Mouse (Mus musculus) kidney, postnatal 0 days (tissue): ENCODE data around the gene Cnep1r1. TPM values are rescaled to one million over a fixed set of nuclear protein-coding genes. Genes with fewer than 3 reads are reported as not detected.

Experiments used
- ATAC-seq: fragments of 200-750 bp; cut with Nextera tagmentation; replicated peaks from 2 replicates; pipeline ENCODE4 v1.8.0; 2017; ENCODE audit warnings: low read depth, moderate number of reproducible peaks, moderate TSS enrichment, moderate library complexity; ENCODE audit not compliant: low FRiP score
- DNase-seq: peaks from one replicate; pipeline ENCODE4 v3.0.0-alpha.2; 2016; ENCODE audit warnings: low spot score
- H3K27ac ChIP-seq: fragments of 300-500 bp; sonication (generic); 2 replicates; pipeline ENCODE4 v1.5.1; 2014; ENCODE audit warnings: mild to moderate bottlenecking
- H3K27me3 ChIP-seq: fragments of 300-500 bp; sonication (generic); 2 replicates; pipeline ENCODE4 v1.6.1; 2014; ENCODE audit warnings: low read length, mixed read lengths; ENCODE audit not compliant: insufficient read depth
- H3K36me3 ChIP-seq: fragments of 300-500 bp; sonication (generic); 2 replicates; pipeline ENCODE4 v1.6.1; 2014; ENCODE audit warnings: low read length, mixed read lengths; ENCODE audit not compliant: insufficient read depth
- H3K4me1 ChIP-seq: fragments of 300-500 bp; sonication (generic); replicated peaks from 2 replicates; pipeline ENCODE4 v1.6.1; 2014; ENCODE audit warnings: antibody characterized with exemption, low read length, mixed read lengths; ENCODE audit not compliant: insufficient read depth
- H3K4me2 ChIP-seq: fragments of 300-500 bp; sonication (generic); 2 replicates; pipeline ENCODE4 v1.6.1; 2014; ENCODE audit warnings: mild to moderate bottlenecking, low read length, moderate library complexity, mixed read lengths
- H3K4me3 ChIP-seq: fragments of 300-500 bp; sonication (generic); replicated peaks from 2 replicates; pipeline ENCODE4 v1.5.1; 2014; ENCODE audit warnings: low read depth, low read length
- H3K9ac ChIP-seq: fragments of 300-500 bp; sonication (generic); 2 replicates; pipeline ENCODE4 v1.6.1; 2014; ENCODE audit warnings: low read depth, low read length
- H3K9me3 ChIP-seq: fragments of 300-500 bp; sonication (generic); replicated peaks from 2 replicates; pipeline ENCODE4 v1.6.1; 2016; ENCODE audit warnings: low read length, inconsistent platforms, mixed read lengths
- CTCF ChIP-seq: IDR thresholded peaks from 2 replicates; pipeline ENCODE4 v1.5.1; 2016; ENCODE audit warnings: antibody characterized with exemption, low read depth, mild to moderate bottlenecking, moderate library complexity
- WGBS: fragments of 180-500 bp; shearing (Covaris S2); extraction: QIAGEN DNeasy Blood & Tissue Kit; methylation state at CpG from one replicate; pipeline ENCODE4 v1.1.7; 2014; 5-methylcytosine and 5-hydroxymethylcytosine counted together
- polyA plus RNA-seq: library from polyadenylated mRNA; unstranded; fragments of >200 nt; fragmentation: Nextera tagmentation; extraction: Ambion mirVana; gene quantifications from 2 replicates; pipeline ENCODE4 v1.2.1, GENCODE M21; 2015

Cnep1r1 gene
- polyA plus RNA-seq, 1 experiment from 2014 or later: 53.4 TPM

GRCm38 (mm10) chr8:88139256-88139655 lies 20.7 kb downstream of the Cnep1r1 start:
- Histone ChIP-seq H3K9me3 (no peaks in the 10 kb centered on the region), H3K4me3 (no peak overlapping the region), H3K36me3 (peaks cover 19% of the 10 kb centered on the region), H3K9ac (no peak overlapping the region), H3K27ac (no peak overlapping the region), H3K4me2 (no peak overlapping the region; the same call in 1 of the 2 replicates), H3K4me1 (0 out of 2 replicates have a peak, but pooled peaks cover 4% of the 10 kb centered on the region), H3K27me3 (no peaks in the 10 kb centered on the region)
- 98% methylated on average over 3 of the region's 3 CpGs for WGBS
- ATAC-seq (no peak), DNase-seq (no peak)
- TF ChIP-seq CTCF: no peak

DNA sequence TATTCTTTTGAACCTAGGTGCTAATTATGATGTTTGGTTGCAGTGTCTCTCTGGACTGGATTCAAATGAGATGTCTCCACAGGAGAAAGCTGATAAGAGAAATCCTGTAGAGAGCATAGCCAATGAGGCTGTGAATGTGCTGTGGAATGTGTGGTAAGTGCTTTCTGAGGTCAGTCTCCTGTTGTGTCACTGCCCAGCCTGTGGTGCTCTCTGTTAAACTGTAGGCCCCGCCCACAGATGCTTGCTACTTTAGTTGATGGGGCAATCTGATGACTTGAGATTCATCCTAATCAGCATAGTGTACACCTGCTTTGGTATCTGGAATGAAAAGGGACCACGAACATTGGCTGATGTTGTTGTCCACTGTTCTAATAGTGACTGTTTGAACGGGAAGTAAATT lies 23.1 kb downstream of the Cnep1r1 start:
- DNase-seq (no peak), ATAC-seq (no peak)
- H3K27ac ChIP-seq: no peak overlapping the region
- H3K27me3 ChIP-seq: no peaks in the 10 kb centered on the region
- peaks cover 13% of the 10 kb centered on the region for H3K36me3 ChIP-seq
- H3K4me1 ChIP-seq: 0 out of 2 replicates have a peak, but pooled peaks cover 4% of the 10 kb centered on the region
- TF ChIP-seq CTCF: no peak
- H3K4me2 ChIP-seq: no peak overlapping the region
- whole genome bisulfite sequencing: 92% methylated on average over 3 of the region's 3 CpGs
- no peak overlapping the region for H3K4me3 ChIP-seq
- H3K9ac ChIP-seq: no peak overlapping the region
- H3K9me3 ChIP-seq: no peaks in the 10 kb centered on the region

- H3K4me1 ChIP-seq: no peaks in the 10 kb centered on the region
- H3K4me2 ChIP-seq: no peak overlapping the region
- no peak for ATAC-seq
- no peaks in the 10 kb centered on the region for H3K9me3 ChIP-seq
- no peak for TF ChIP-seq CTCF
- no peak overlapping the region for H3K4me3 ChIP-seq
- peaks cover 19% of the 10 kb centered on the region for H3K36me3 ChIP-seq
- H3K27ac ChIP-seq: no peak overlapping the region
- H3K9ac ChIP-seq: no peak overlapping the region
- WGBS: 89% methylated on average over 5 of the region's 5 CpGs
- DNase-seq: no peak
- H3K27me3 ChIP-seq: no peaks in the 10 kb centered on the region
Measured at GRCm38 (mm10) chr8:88144041-88144440, 25.5 kb downstream of the Cnep1r1 start.

DNA sequence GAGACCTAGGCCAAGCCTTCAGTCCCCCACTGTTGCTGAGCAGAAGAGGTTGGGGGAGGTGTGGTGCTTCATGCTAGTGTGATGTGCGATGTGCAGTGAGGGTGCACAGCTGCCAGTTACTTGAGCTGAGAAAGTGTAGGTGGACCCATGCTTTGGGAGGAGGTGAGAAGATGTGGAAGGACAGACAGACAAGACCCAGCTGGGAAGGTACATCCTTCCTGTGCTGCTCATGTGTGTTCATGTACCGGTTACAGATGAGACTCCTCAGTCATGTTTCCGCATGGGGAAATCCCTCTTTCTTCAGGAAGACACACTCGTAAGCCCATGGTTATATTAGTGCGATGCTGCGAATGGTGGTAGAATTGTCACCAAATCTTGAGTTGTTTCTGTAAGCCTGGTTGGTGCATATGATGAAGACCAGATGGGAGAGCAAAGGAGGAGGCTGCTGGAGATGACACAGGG lies 32.4 kb downstream of the Cnep1r1 start:
- H3K4me2 ChIP-seq: no peak overlapping the region
- no peak overlapping the region for H3K27ac ChIP-seq
- H3K4me3 ChIP-seq: no peak overlapping the region
- no peak overlapping the region for H3K9ac ChIP-seq
- WGBS: 93% methylated on average over 6 of the region's 6 CpGs
- DNase-seq (no peak), ATAC-seq (no peak)
- H3K27me3 ChIP-seq: no peaks in the 10 kb centered on the region
- H3K36me3 ChIP-seq: peaks cover 36% of the 10 kb centered on the region
- H3K9me3 ChIP-seq: no peaks in the 10 kb centered on the region
- no peak for TF ChIP-seq CTCF
- H3K4me1 ChIP-seq: no peaks in the 10 kb centered on the region

- Histone ChIP-seq H3K4me2 (no peak overlapping the region), H3K4me3 (no peak overlapping the region), H3K27ac (no peak overlapping the region), H3K36me3 (peaks cover 53% of the 10 kb centered on the region), H3K9me3 (no peaks in the 10 kb centered on the region), H3K9ac (no peak overlapping the region), H3K4me1 (no peaks in the 10 kb centered on the region), H3K27me3 (no peaks in the 10 kb centered on the region)
- no peak for TF ChIP-seq CTCF
- 91% methylated on average over 10 of the region's 10 CpGs for WGBS
- no peak for ATAC-seq
- DNase-seq: no peak
Measured at GRCm38 (mm10) chr8:88160237-88160995, 41.8 kb downstream of the Cnep1r1 start.

DNA sequence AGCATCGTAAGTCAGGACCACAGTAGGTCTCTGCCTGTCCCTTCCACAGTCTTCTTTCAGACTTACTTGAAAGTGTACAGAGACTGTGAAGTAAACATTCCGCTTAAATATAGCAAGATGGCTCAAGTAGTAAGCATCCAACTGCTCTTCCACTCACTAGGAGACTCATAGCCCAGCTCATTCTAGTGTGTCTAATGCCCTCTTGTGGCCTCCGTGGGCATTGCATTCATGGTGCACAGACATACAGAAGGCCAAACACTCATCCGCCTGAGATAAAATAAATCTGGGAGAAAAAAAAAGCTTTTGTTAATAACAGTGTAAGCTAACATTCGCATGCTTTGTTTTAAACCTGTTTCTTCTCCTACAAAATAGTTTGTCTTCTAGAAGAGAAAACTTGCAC lies 42.9 kb downstream of the Cnep1r1 start:
- peak; percentile 82 for TF ChIP-seq CTCF
- no peaks in the 10 kb centered on the region for H3K4me1 ChIP-seq
- peaks cover 54% of the 10 kb centered on the region for H3K36me3 ChIP-seq
- no peak overlapping the region for H3K4me3 ChIP-seq
- H3K9me3 ChIP-seq: no peaks in the 10 kb centered on the region
- ATAC-seq (no peak), DNase-seq (peak; percentile 63)
- no peak overlapping the region for H3K9ac ChIP-seq
- no peak overlapping the region for H3K4me2 ChIP-seq
- H3K27me3 ChIP-seq: no peaks in the 10 kb centered on the region
- no peak overlapping the region for H3K27ac ChIP-seq
- 77% methylated on average over 5 of the region's 5 CpGs for WGBS

DNA sequence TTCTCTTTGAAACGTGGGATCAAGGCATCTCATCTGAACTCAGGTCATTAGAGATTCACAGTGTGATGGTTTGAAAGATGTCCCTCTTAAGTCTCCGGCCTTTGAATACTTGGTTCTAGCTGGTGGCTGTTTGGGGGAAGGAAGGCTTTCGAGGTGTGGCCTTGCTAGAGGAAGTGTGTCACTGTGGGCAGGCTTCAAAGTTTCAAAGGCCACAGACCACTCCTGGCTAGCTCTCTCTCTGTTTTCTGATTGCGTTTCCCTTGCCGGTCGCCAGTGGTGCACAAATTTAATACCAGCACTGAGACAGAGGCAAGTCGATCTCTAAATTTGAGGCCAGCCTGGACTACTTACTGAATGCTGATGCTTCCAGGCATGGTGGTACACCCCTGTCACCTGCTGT lies 56.7 kb downstream of the Cnep1r1 start:
- ATAC-seq (no peak), DNase-seq (no peak)
- no peak overlapping the region for H3K27ac ChIP-seq
- H3K4me3 ChIP-seq: no peak overlapping the region
- H3K4me2 ChIP-seq: no peak overlapping the region
- no peak overlapping the region for H3K9ac ChIP-seq
- H3K36me3 ChIP-seq: peaks cover 13% of the 10 kb centered on the region; the same call in 1 of the 2 replicates
- TF ChIP-seq CTCF: no peak
- 89% methylated on average over 7 of the region's 7 CpGs for WGBS
- H3K27me3 ChIP-seq: no peaks in the 10 kb centered on the region
- H3K9me3 ChIP-seq: no peaks in the 10 kb centered on the region
- H3K4me1 ChIP-seq: no peaks in the 10 kb centered on the region
